Mouse (Mus musculus) CH12.LX (cell line): ENCODE data around the gene Klf3. TPM values are rescaled to one million over a fixed set of nuclear protein-coding genes. Genes with fewer than 3 reads are reported as not detected.

ENCODE experiments used
- DNase-seq: peaks from one replicate; pipeline ENCODE4 v3.0.0-alpha.2; 2013; ENCODE audit errors: extremely low read depth
- H3K27ac ChIP-seq: 2 replicates; pipeline ENCODE4 v1.5.1; 2012; ENCODE audit warnings: low read depth, mild to moderate bottlenecking, control low read depth, moderate library complexity; ENCODE audit not compliant: insufficient read depth
- H3K27me3 ChIP-seq: replicated peaks from 2 replicates; pipeline ENCODE3; 2012; ENCODE audit warnings: inconsistent platforms
- H3K36me3 ChIP-seq, 2 experiments: replicated peaks in 1 of 2; 2 replicates each; pipeline versions ENCODE3 to v1.6.1; 2012; ENCODE audit warnings: inconsistent platforms in 1 of 2, low read length in 1 of 2, mild to moderate bottlenecking in 1 of 2, mixed read lengths in 1 of 2, moderate library complexity in 1 of 2; ENCODE audit not compliant: control insufficient read depth in 1 of 2, insufficient read depth in 1 of 2
- H3K4me1 ChIP-seq, 2 experiments: 2 replicates each; pipeline ENCODE4 v1.6.1; 2012; ENCODE audit warnings: inconsistent platforms in 1 of 2, moderate library complexity in 1 of 2; ENCODE audit not compliant: insufficient read depth in 2 of 2, control insufficient read depth in 1 of 2
- H3K4me2 ChIP-seq: 2 replicates; pipeline ENCODE4 v1.6.1; 2012; ENCODE audit warnings: low read depth, mild to moderate bottlenecking, control low read depth; ENCODE audit not compliant: poor library complexity, insufficient read depth, severe bottlenecking
- H3K4me3 ChIP-seq, 3 experiments: fragments of 150-350 bp in 1 of 3; sonication (generic) in 1 of 3; replicated peaks in 1 of 3; 2 replicates each; pipeline versions ENCODE3 to v1.5.1; 2011 to 2012; ENCODE audit warnings: low read depth in 2 of 3, low read length in 2 of 3, mild to moderate bottlenecking in 2 of 3, moderate library complexity in 2 of 3, control low read depth in 1 of 3, improper control_type of control experiment in 1 of 3, inconsistent platforms in 1 of 3, mixed read lengths in 1 of 3; ENCODE audit not compliant: poor library complexity in 1 of 3
- H3K79me2 ChIP-seq: replicated peaks from 2 replicates; pipeline ENCODE4 v1.6.1; 2012; ENCODE audit warnings: mild to moderate bottlenecking, moderate library complexity; ENCODE audit not compliant: control insufficient read depth, poor library complexity, insufficient read depth, severe bottlenecking; ENCODE audit errors: extremely low read depth
- H3K9ac ChIP-seq: 2 replicates; pipeline ENCODE4 v1.6.1; 2012; ENCODE audit warnings: low read depth, mild to moderate bottlenecking, control low read depth, moderate library complexity; ENCODE audit not compliant: insufficient read depth
- H3K9me3 ChIP-seq: replicated peaks from 2 replicates; pipeline ENCODE3; 2012; ENCODE audit warnings: low read length, inconsistent platforms, mixed read lengths
- E2F4 ChIP-seq: IDR thresholded peaks from 2 replicates; pipeline ENCODE4 v1.6.1; 2011; ENCODE audit warnings: low read depth, low read length, improper control_type of control experiment; ENCODE audit not compliant: insufficient replicate concordance
- HCFC1 ChIP-seq: IDR thresholded peaks from 2 replicates; pipeline ENCODE4 v1.6.1; 2012; ENCODE audit warnings: low read depth, mild to moderate bottlenecking, inconsistent platforms, low read length, improper control_type of control experiment
- JUND ChIP-seq: conservative IDR thresholded peaks from 2 replicates; pipeline ENCODE4 v1.6.1; 2011; ENCODE audit warnings: low read depth, low read length, improper control_type of control experiment
- MAFK ChIP-seq: IDR thresholded peaks from 2 replicates; pipeline ENCODE4 v1.6.1; 2011; ENCODE audit warnings: low read length, improper control_type of control experiment; ENCODE audit not compliant: insufficient replicate concordance
- MAZ ChIP-seq: IDR thresholded peaks from 2 replicates; pipeline ENCODE4 v1.6.1; 2012; ENCODE audit warnings: low read depth, mild to moderate bottlenecking, inconsistent platforms, low read length, improper control_type of control experiment, moderate library complexity
- MEF2A ChIP-seq: IDR thresholded peaks from 2 replicates; pipeline ENCODE4 v1.6.1; 2014; ENCODE audit warnings: low read depth, mild to moderate bottlenecking, inconsistent platforms, low read length, improper control_type of control experiment, borderline replicate concordance
- MXI1 ChIP-seq: IDR thresholded peaks from 2 replicates; pipeline ENCODE4 v1.6.1; 2011; ENCODE audit warnings: mild to moderate bottlenecking, low read depth, low read length, improper control_type of control experiment
- NELFE ChIP-seq: IDR thresholded peaks from 2 replicates; pipeline ENCODE4 v1.6.1; 2011; ENCODE audit warnings: low read depth, low read length, improper control_type of control experiment
- POLR2A ChIP-seq: IDR thresholded peaks from 2 replicates; pipeline ENCODE4 v1.6.1; 2011; ENCODE audit warnings: low read depth, mild to moderate bottlenecking, improper control_type of control experiment, low read length
- RCOR1 ChIP-seq: conservative IDR thresholded peaks from 2 replicates; pipeline ENCODE4 v1.6.1; 2012; ENCODE audit warnings: low read depth, mild to moderate bottlenecking, inconsistent platforms, low read length, improper control_type of control experiment
- TCF12 ChIP-seq: IDR thresholded peaks from 2 replicates; pipeline ENCODE4 v1.6.1; 2014; ENCODE audit warnings: low read depth, mild to moderate bottlenecking, inconsistent platforms, low read length, improper control_type of control experiment
- UBTF ChIP-seq: IDR thresholded peaks from 2 replicates; pipeline ENCODE4 v1.6.1; 2012; ENCODE audit warnings: low read depth, mild to moderate bottlenecking, inconsistent platforms, low read length, improper control_type of control experiment, moderate library complexity
- USF1 ChIP-seq: IDR thresholded peaks from 2 replicates; pipeline ENCODE4 v1.6.1; 2014; ENCODE audit warnings: low read depth, mild to moderate bottlenecking, inconsistent platforms, low read length, improper control_type of control experiment
- USF2 ChIP-seq: conservative IDR thresholded peaks from 2 replicates; pipeline ENCODE4 v1.6.1; 2011; ENCODE audit warnings: low read depth, low read length, improper control_type of control experiment
- dilution Hi-C: fragments of 300-500 bp; cut with MboI; formaldehyde crosslinking; loops from 2 replicates; pipeline ENCODE4 v1.14.3; 2020; ENCODE audit warnings: low sequenced_read_pairs; ENCODE audit not compliant: extremely low pct_unique_long_range_greater_than_20kb, extremely low pct_ligation_motif_present
- in situ Hi-C: fragments of 300-500 bp; cut with MboI; formaldehyde crosslinking; loops from 3 replicates; pipeline ENCODE4 v1.14.3; 2019; ENCODE audit warnings: low sequenced_read_pairs, low pct_ligation_motif_present, low pct_unique_long_range_greater_than_20kb, mixed read lengths
- polyA plus RNA-seq: library from polyadenylated mRNA; unstranded; fragments of >175 nt; gene quantifications from 2 replicates; pipeline ENCODE4 v1.2.1, GENCODE M21; 2012; ENCODE audit warnings: low read depth; ENCODE audit not compliant: insufficient read length
- total RNA-seq, 2 experiments: library from RNA; depleted of rRNA; stranded (reverse); fragments of 300-350 nt in 1 of 2; fragments of >200 nt in 1 of 2; gene quantifications; 2 replicates each; pipeline ENCODE4 v1.2.3; 2012 to 2014

The Klf3 gene
- total and polyA plus RNA-seq, 3 experiments = 0.40 to 4.4 (median 0.64) TPM

DNA sequence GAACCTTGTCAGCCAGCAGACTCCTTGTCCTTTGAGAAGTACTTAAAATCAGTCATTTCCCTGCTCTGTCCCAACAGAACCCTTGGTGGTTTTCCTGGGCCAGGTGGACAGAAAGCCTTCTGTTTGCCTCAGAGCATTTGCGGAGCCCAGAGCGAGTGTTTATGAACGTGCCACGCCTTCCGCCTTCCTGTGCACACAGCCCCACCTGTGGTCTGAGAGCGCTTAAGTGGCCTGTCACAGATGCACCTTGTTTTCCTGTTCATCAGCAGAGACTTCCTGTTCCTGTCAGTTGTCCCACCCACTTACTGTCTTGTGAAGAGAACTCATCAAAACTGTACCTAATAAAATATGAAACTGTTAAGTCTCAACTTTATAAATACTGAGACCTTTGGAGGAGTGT is 16.2 kb downstream of the Klf3 start:
- no peak overlapping the region for H3K27ac ChIP-seq
- no peak for TF ChIP-seq TCF12
- no peak for TF ChIP-seq NELFE
- TF ChIP-seq HCFC1 = no peak
- no peak overlapping the region for H3K9ac ChIP-seq
- peaks cover 0 to 24% of the 10 kb centered on the region in 2 experiments for H3K36me3 ChIP-seq
- H3K4me2 ChIP-seq = no peak overlapping the region
- in situ Hi-C loops = no loop called here
- no peaks in the 10 kb centered on the region for H3K27me3 ChIP-seq
- no peaks in the 10 kb centered on the region for H3K9me3 ChIP-seq
- peaks cover 0 to 8% of the 10 kb centered on the region in 2 experiments; a peak in 2 of 4 replicates for H3K4me1 ChIP-seq
- no peak for DNase-seq
- H3K79me2 ChIP-seq = no peaks in the 10 kb centered on the region
- no peak overlapping the region for H3K4me3 ChIP-seq
- dilution Hi-C loops = no loop called here

- Histone ChIP-seq H3K36me3 (peaks cover 0 to 24% of the 10 kb centered on the region in 2 experiments), H3K9me3 (no peaks in the 10 kb centered on the region), H3K27me3 (no peaks in the 10 kb centered on the region), H3K4me2 (no peak overlapping the region), H3K4me3 (no peak overlapping the region), H3K4me1 (peaks cover 0 to 8% of the 10 kb centered on the region in 2 experiments; a peak in 2 of 4 replicates), H3K27ac (no peak overlapping the region), H3K79me2 (no peaks in the 10 kb centered on the region), H3K9ac (no peak overlapping the region)
- in situ Hi-C loops = loop anchor here (5.0 kb wide), 1 partner anchor 47 kb away; no protein-coding TSS in a partner anchor
- no peak for DNase-seq
- dilution Hi-C loops = no loop called here
- TF ChIP-seq MXI1 (no peak), USF1 (no peak), NELFE (no peak), UBTF (no peak), USF2 (no peak)
Measured at GRCm38 (mm10) chr5:64820138-64820537, 16.9 kb downstream of the Klf3 start.

GRCm38 (mm10) chr5:64821294-64821693 is 18.1 kb downstream of the Klf3 start:
- H3K79me2 ChIP-seq = no peaks in the 10 kb centered on the region
- dilution Hi-C loops = no loop called here
- H3K9ac ChIP-seq = no peak overlapping the region
- in situ Hi-C loops = loop anchor here (5.0 kb wide), 1 partner anchor 46 kb away; no protein-coding TSS in a partner anchor
- peaks cover 0 to 8% of the 10 kb centered on the region in 2 experiments; a peak in 2 of 4 replicates for H3K4me1 ChIP-seq
- H3K4me2 ChIP-seq = no peak overlapping the region
- H3K9me3 ChIP-seq = no peaks in the 10 kb centered on the region
- H3K27ac ChIP-seq = no peak overlapping the region
- DNase-seq = no peak
- no peak for TF ChIP-seq JUND
- no peak for TF ChIP-seq MAZ
- TF ChIP-seq RCOR1 = no peak
- TF ChIP-seq POLR2A = no peak
- no peak for TF ChIP-seq NELFE
- TF ChIP-seq MEF2A = no peak
- TF ChIP-seq MAFK = no peak
- TF ChIP-seq UBTF = no peak
- TF ChIP-seq E2F4 = no peak
- no peak overlapping the region for H3K4me3 ChIP-seq
- H3K27me3 ChIP-seq = no peaks in the 10 kb centered on the region
- peaks cover 0 to 24% of the 10 kb centered on the region in 2 experiments for H3K36me3 ChIP-seq
